Mouse (Mus musculus): ENCODE data around the gene Stab1.

- TF ChIP-seq CTCF (IDR thresholded peaks at IDR 0.05; ENCODE audit: low read depth), result no peak
- TF ChIP-seq EP300 (IDR thresholded peaks at IDR 0.05; ENCODE audit: low read depth), result no peak
Measured at GRCm38 (mm10) chr14:31216846-31217245, 48.4 kb upstream of the Stab1 start, which contains the start of gene Nisch.

Data from liver, embryonic 14.5 days (tissue).